Mouse (Mus musculus) heart, adult 2 months (tissue): ENCODE measurements around the gene Ccdc57.

Experiments used
- CTCF ChIP-seq: fragments of 200-600 bp; IDR thresholded peaks from 2 replicates; pipeline ENCODE4 v1.8.1; 2022; ENCODE audit warnings: antibody characterized with exemption, mild to moderate bottlenecking, moderate library complexity
- POLR2A ChIP-seq: fragments of 200-500 bp; IDR thresholded peaks from 2 replicates; pipeline ENCODE4 v1.6.1; 2011; ENCODE audit warnings: mild to moderate bottlenecking, low read depth, low read length, control low read depth; ENCODE audit not compliant: insufficient read depth

DNA sequence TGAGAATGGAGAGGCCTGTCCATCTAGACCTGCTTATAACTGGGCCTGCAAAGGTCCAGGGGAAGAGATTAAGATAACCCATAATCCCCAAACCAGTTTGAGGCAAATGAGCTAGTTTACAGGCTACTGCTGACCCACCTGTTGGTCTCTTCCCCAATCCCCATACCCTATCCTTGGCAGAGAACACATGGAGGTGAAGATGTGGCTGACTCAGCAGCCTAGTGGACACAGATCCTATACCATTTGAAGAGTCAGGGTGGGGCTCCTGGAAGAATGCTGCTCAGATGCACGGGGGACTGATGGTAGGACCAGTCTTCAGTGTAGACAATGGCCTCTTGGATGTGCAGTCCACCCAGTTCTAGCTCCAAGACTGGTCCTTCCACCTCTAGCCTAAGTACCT is 27.6 kb upstream of the Ccdc57 start:
- no peak for TF ChIP-seq POLR2A
- TF ChIP-seq CTCF: no peak
